Comparison of ENCODE assay signal across 8 mouse cellular contexts in genomic region chr5:118666437-118667207, GRCm38 (mm10).
DNase-seq lines count a peak whose midpoint lies in the region; ATAC-seq lines count a peak whose summit lies in the region.

No protein-coding gene starts in this region.

- no peak overlapping the region for H3K9ac ChIP-seq in kidney, embryonic 14.5 days (ENCODE audit: low read depth, low read length)
- H3K9ac ChIP-seq in hindbrain, embryonic 11.5 days (ENCODE audit: low read depth, low read length): peak overlapping the region; percentile 44; the same call in 1 of the 2 replicates

- H3K27ac ChIP-seq in kidney, embryonic 14.5 days (ENCODE audit: low read depth, low read length): no peak overlapping the region
- H3K27ac ChIP-seq in hindbrain, embryonic 11.5 days (ENCODE audit: low read depth, low read length): peak overlapping the region; percentile 74

- H3K27me3 ChIP-seq in kidney, embryonic 14.5 days (ENCODE audit: control insufficient read depth, insufficient read depth, low read length): no peaks in the 10 kb centered on the region
- H3K27me3 ChIP-seq in hindbrain, embryonic 11.5 days (ENCODE audit: control insufficient read depth, insufficient read depth, low read length): no peaks in the 10 kb centered on the region

- 0 out of 2 replicates have a peak, but pooled peaks have one; percentile 64 for ATAC-seq in kidney, embryonic 14.5 days (ENCODE audit: low FRiP score, low TSS enrichment)
- peak; percentile 87 for ATAC-seq in hindbrain, embryonic 11.5 days (ENCODE audit: low FRiP score)

- H3K9me3 ChIP-seq in kidney, embryonic 14.5 days (ENCODE audit: control insufficient read depth, low read length): no peaks in the 10 kb centered on the region
- H3K9me3 ChIP-seq in hindbrain, embryonic 11.5 days (ENCODE audit: control insufficient read depth, low read length): no peaks in the 10 kb centered on the region

- no peak overlapping the region; the same call in 1 of the 2 replicates for H3K4me2 ChIP-seq in kidney, embryonic 14.5 days (replicated peaks; ENCODE audit: low read depth, low read length)
- H3K4me2 ChIP-seq in hindbrain, embryonic 11.5 days (replicated peaks; ENCODE audit: low read depth, low read length): peak overlapping the region; percentile 36

- no peaks in the 10 kb centered on the region for H3K36me3 ChIP-seq in kidney, embryonic 14.5 days (ENCODE audit: control insufficient read depth, insufficient read depth, low read length)
- no peaks in the 10 kb centered on the region for H3K36me3 ChIP-seq in hindbrain, embryonic 11.5 days (ENCODE audit: control insufficient read depth, insufficient read depth, low read length)

- H3K4me1 ChIP-seq in kidney, embryonic 14.5 days (ENCODE audit: control insufficient read depth, insufficient read depth, low read length): peaks cover 34% of the 10 kb centered on the region
- peaks cover 31% of the 10 kb centered on the region for H3K4me1 ChIP-seq in hindbrain, embryonic 11.5 days (replicated peaks; ENCODE audit: control insufficient read depth, insufficient read depth, low read length)

- 56% methylated on average over 25 of the region's 25 CpGs for WGBS in kidney, embryonic 14.5 days
- WGBS in hindbrain, embryonic 11.5 days: 31% methylated on average over 25 of the region's 25 CpGs

- DNase-seq in kidney, postnatal 36 days: no peak
- peak; percentile 51 for DNase-seq in embryo, embryonic 9.5 days (ENCODE audit: extremely low spot score)
- peak; percentile 78 for DNase-seq in hindbrain, embryonic 11.5 days (ENCODE audit: low spot score)
- DNase-seq in neural tube, embryonic 10.5 days (ENCODE audit: extremely low spot score, low spot score): peak; percentile 45
- no peak for DNase-seq in thymus, postnatal 4 days
- no peak for DNase-seq in natural killer cell, adult 2 months (ENCODE audit: low spot score in 2 of 2)
- no peak for DNase-seq in cerebellum, adult 18-20 months

- H3K4me3 ChIP-seq in kidney, embryonic 14.5 days (ENCODE audit: low read length): no peak overlapping the region
- 0 out of 2 replicates have a peak overlapping the region, but pooled peaks have one; percentile 8 for H3K4me3 ChIP-seq in hindbrain, embryonic 11.5 days (ENCODE audit: low read depth, low read length)

Comparison
In these comparisons a context has a peak if more than half of its experiments do, and no peak if none do; other contexts are left out.
1. DNase-seq: peak in embryo, embryonic 9.5 days (single experiment), hindbrain, embryonic 11.5 days (single experiment) and neural tube, embryonic 10.5 days (single experiment); none in kidney, postnatal 36 days (0 of 2), thymus, postnatal 4 days (single experiment), natural killer cell, adult 2 months (0 of 2) and cerebellum, adult 18-20 months (0 of 2).